Mouse (Mus musculus) limb, embryonic 14.5 days (tissue): ENCODE data around the gene Bclaf1. TPM values are rescaled to one million over a fixed set of nuclear protein-coding genes. Genes with fewer than 3 reads are reported as not detected.

Experiments
- ATAC-seq: fragments of 200-750 bp; cut with Nextera tagmentation; 2 replicates; pipeline ENCODE4 v1.8.0; 2017; ENCODE audit warnings: low read depth, moderate number of reproducible peaks, moderate TSS enrichment; ENCODE audit not compliant: low FRiP score
- DNase-seq: peaks from one replicate; pipeline ENCODE4 v3.0.0-alpha.2; 2015; ENCODE audit warnings: low spot score
- H3K27ac ChIP-seq: fragments of 300-500 bp; sonication (generic); replicated peaks from 2 replicates; pipeline ENCODE4 v1.5.1; 2014; ENCODE audit warnings: low read depth, mild to moderate bottlenecking, low read length, moderate library complexity, mixed read lengths
- H3K27me3 ChIP-seq: fragments of 300-500 bp; sonication (generic); 2 replicates; pipeline ENCODE4 v1.6.1; 2014; ENCODE audit warnings: low read length, mixed read lengths; ENCODE audit not compliant: control insufficient read depth, insufficient read depth
- H3K36me3 ChIP-seq: fragments of 300-500 bp; sonication (generic); 2 replicates; pipeline ENCODE4 v1.6.1; 2014; ENCODE audit warnings: mild to moderate bottlenecking, low read length, moderate library complexity, mixed read lengths; ENCODE audit not compliant: control insufficient read depth, insufficient read depth
- H3K4me1 ChIP-seq: fragments of 300-500 bp; sonication (generic); 2 replicates; pipeline ENCODE4 v1.6.1; 2014; ENCODE audit warnings: antibody characterized with exemption, low read length, mixed read lengths; ENCODE audit not compliant: control insufficient read depth, insufficient read depth
- H3K4me2 ChIP-seq: fragments of 300-500 bp; sonication (generic); replicated peaks from 2 replicates; pipeline ENCODE4 v1.6.1; 2014; ENCODE audit warnings: low read depth, mild to moderate bottlenecking, low read length, moderate library complexity; ENCODE audit not compliant: severe bottlenecking
- H3K4me3 ChIP-seq: fragments of 300-500 bp; sonication (generic); replicated peaks from 2 replicates; pipeline ENCODE4 v1.5.1; 2014; ENCODE audit warnings: low read length
- H3K9ac ChIP-seq: fragments of 300-500 bp; sonication (generic); 2 replicates; pipeline ENCODE4 v1.6.1; 2014; ENCODE audit warnings: mild to moderate bottlenecking, low read depth, low read length, moderate library complexity; ENCODE audit not compliant: severe bottlenecking
- H3K9me3 ChIP-seq: fragments of 300-500 bp; sonication (generic); 2 replicates; pipeline ENCODE4 v1.6.1; 2016; ENCODE audit warnings: low read length; ENCODE audit not compliant: control insufficient read depth
- POLR2A ChIP-seq: fragments of 200-500 bp; IDR thresholded peaks from 2 replicates; pipeline ENCODE4 v1.8.0; 2012; ENCODE audit warnings: inconsistent platforms, mild to moderate bottlenecking, moderate library complexity, borderline replicate concordance; ENCODE audit not compliant: insufficient read depth, insufficient read length; ENCODE audit errors: extremely low read depth
- WGBS: fragments of 180-500 bp; shearing (Covaris S2); extraction: QIAGEN DNeasy Blood & Tissue Kit; methylation state at CpG from one replicate; pipeline ENCODE4 v1.1.7; 2014; 5-methylcytosine and 5-hydroxymethylcytosine counted together
- polyA plus RNA-seq, 2 experiments: library from polyadenylated mRNA; depleted of rRNA in 1 of 2; stranded (reverse) in 1 of 2; unstranded in 1 of 2; fragments of >200 nt; fragmentation: Nextera tagmentation in 1 of 2; extraction: Ambion mirVana in 1 of 2; gene quantifications; 2 replicates each; pipeline versions ENCODE4 v1.2.1 to v1.2.3; 2012 to 2014

Gene Bclaf1
- polyA plus RNA-seq, 2 experiments: 88.4 to 129 TPM

DNA sequence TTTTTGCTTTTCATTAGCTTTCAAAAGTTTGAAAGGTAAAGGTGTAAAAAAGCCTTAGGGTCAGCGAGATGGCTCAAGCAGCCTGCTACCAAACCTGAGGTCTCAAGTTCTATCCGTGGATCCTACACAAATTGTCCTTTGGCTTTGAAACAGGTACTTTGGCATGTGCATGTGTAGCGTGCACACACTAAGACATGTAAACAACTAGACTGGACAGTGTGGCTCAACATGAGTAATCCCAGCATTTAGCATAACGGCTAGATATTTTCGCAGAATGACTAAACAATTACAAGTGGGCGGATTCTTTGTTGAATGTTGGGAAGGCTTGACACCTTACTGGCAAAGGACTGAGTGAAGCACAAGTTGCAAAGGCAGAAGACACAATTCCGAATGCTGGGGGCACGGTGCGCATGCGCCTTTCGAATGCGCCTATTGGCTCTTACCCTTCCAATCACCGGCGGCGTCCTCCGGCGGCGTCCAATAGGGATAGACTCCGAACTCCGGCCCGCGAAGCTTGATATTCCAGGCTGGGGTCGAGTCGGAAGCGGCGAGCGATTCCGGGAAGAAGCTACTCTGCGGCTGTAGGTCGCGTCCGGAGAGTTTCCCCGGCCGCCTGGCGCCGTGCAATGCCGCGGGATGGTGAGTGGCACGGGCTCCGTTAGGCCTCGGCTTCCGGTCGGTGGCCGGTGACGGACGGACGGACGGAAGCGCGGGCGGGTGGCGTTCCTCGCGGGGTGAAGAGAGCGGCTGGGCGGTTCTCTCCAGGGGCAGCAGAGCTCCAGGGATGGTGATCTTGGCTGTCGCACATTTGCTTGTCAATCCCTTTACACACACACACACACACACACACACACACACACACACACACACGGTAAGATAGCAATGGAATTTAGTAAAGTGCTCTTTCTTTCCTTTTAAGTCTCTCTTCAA, 35.3 kb downstream of the Bclaf1 start, which contains the start of gene Mtfr2:
Mtfr2 (plus strand) TSS at position 486 of the 930 bp plus-strand sequence.
- peaks cover 31% of the 10 kb centered on the region for H3K36me3 ChIP-seq
- H3K27ac ChIP-seq: no peak within 1 kb of the TSS
- H3K4me1 ChIP-seq: no peaks in the 10 kb centered on the region
- WGBS: 1% methylated on average over 50 of the region's 58 CpGs
- no peaks in the 10 kb centered on the region for H3K27me3 ChIP-seq
- peak within 1 kb of the TSS; percentile 54 for H3K9ac ChIP-seq
- ATAC-seq (peak; percentile 94), DNase-seq (peak; percentile 95)
- H3K9me3 ChIP-seq: no peaks in the 10 kb centered on the region
- peak within 1 kb of the TSS; percentile 66 for H3K4me3 ChIP-seq
- H3K4me2 ChIP-seq: peak within 1 kb of the TSS; percentile 85
- no peak for TF ChIP-seq POLR2A

DNA sequence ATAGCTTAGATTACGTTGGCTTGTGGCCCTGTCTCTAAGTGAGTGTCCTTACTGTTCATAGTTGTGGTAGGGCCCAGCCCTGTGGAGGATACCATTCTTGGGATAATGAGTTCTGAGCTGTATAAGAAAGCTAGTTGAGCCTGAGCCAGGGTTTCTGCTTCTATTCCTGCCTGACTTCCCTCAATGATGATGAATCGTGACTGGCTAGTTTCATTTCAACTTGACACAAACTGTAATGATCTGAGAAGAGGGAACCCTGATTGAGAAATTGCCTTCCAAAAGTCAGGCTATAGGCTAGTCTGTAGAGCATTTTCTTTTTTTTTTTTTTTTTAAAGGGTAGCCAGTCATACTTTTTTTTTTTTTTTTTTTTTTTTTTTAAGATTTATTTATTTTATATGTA, 36.6 kb downstream of the Bclaf1 start:
- no peak for TF ChIP-seq POLR2A
- Histone ChIP-seq H3K27me3 (no peaks in the 10 kb centered on the region), H3K4me3 (no peak overlapping the region), H3K36me3 (peaks cover 17% of the 10 kb centered on the region), H3K27ac (no peak overlapping the region), H3K9me3 (no peaks in the 10 kb centered on the region), H3K9ac (no peak overlapping the region), H3K4me2 (no peak overlapping the region), H3K4me1 (no peaks in the 10 kb centered on the region)
- DNase-seq (no peak), ATAC-seq (no peak)
- 94% methylated on average over 2 of the region's 2 CpGs for WGBS

DNA sequence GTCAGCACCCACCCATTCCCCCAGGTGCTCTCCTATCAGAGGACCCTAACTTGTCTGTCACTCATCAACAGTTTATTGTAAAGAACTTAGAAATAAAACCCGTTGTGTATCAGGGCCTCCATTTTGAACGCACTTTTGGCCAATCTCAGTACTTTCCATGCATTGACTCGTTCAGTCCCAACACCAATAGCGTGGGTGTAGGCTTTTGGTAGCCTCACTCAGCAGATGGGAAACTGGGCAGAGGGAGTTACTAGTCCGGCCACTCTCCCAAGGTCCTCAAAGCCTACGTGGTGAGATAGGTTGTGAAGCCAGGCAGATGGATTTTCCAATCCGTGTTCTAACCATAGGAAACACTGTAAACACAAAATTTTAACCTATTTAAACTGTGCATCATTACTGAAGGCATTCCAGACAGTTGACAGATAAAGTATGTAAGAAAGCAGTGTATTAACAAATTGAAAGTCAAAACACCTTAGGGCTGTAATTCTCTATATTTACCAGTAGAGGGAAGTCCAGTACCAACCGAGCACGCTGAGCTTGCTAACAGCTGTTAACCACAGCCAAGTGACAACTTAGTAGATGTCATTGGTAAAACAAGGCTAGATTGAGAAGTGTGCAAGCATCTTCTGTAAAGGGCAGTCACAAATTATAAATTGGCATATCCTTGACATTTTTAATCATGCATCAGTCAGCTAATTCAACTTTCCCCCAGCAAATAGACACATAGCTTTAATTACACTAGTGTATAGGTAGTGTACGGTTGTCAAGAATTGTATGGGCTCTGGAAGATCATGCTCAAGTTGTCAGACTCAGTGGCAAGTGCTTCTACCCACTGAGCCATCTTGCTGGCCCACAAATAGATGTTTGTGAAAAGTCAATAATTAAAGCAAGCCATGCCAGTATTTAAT, 49.5 kb downstream of the Bclaf1 start:
- no peak overlapping the region for H3K27ac ChIP-seq
- no peak overlapping the region for H3K4me2 ChIP-seq
- peaks cover 5% of the 10 kb centered on the region; the same call in 1 of the 2 replicates for H3K36me3 ChIP-seq
- no peak overlapping the region for H3K9ac ChIP-seq
- no peak for TF ChIP-seq POLR2A
- no peaks in the 10 kb centered on the region for H3K4me1 ChIP-seq
- no peaks in the 10 kb centered on the region for H3K9me3 ChIP-seq
- ATAC-seq (no peak), DNase-seq (peak; percentile 64)
- WGBS: 64% methylated on average over 10 of the region's 10 CpGs
- no peaks in the 10 kb centered on the region for H3K27me3 ChIP-seq
- no peak overlapping the region for H3K4me3 ChIP-seq

DNA sequence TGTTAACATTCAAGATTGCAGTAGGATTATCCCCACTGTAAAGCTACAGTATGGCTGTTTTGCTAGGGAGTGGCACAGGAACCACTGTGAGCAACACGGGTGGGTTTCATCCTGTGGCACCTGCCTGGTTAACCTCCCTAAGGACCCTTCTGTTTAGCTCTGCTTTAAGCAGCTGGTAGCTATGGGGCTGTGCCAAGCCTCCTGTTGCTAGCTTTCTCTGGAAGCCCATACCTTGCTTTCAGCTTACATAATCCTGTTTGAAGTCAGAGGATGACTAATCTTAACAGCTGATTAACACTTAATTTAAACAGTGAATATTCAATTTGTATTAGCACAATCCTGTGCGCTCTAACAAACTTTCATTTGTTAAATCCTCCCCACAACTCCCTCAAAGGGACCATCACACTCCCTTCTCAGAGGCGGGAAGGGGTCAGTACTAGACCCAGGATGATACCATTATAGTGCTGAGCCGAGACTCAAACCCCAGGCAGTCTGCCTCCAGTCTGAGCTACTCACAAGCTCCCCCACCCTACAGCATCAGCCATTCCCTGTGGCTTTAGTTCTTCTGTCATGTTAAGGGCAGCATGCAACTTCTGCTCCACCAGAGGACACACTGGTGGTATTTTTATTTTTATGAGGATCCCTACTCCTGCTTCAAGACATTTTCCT, 50.3 kb downstream of the Bclaf1 start:
- Histone ChIP-seq H3K9ac (no peak overlapping the region), H3K4me2 (no peak overlapping the region), H3K36me3 (0 out of 2 replicates have a peak, but pooled peaks cover 5% of the 10 kb centered on the region), H3K9me3 (no peaks in the 10 kb centered on the region), H3K27me3 (no peaks in the 10 kb centered on the region), H3K27ac (no peak overlapping the region), H3K4me3 (no peak overlapping the region), H3K4me1 (no peaks in the 10 kb centered on the region)
- TF ChIP-seq POLR2A: no peak
- no peak for ATAC-seq
- WGBS: 72% methylated on average over 4 of the region's 4 CpGs
- no peak for DNase-seq
